Comparison of ENCODE assay signal across 24 mouse cellular contexts in genomic region chr8:81578951-81579350, GRCm38 (mm10).
"Had no signal": no experiment of that assay in that cellular context is flagged by ENCODE, and none has a peak within 500 bp of the region (broad histone marks: within the 10 kb centered on the region; RNA-seq: fewer than 3 reads in every experiment).

No protein-coding gene starts in this region.

- H3K27ac ChIP-seq: kidney, embryonic 15.5 days; left cerebral cortex, adult 2 months; limb, embryonic 15.5 days; liver, embryonic 14.5 days; neural tube, embryonic 12.5 days; neural tube, embryonic 15.5 days; stomach, embryonic 15.5 days had no signal

- ATAC-seq: liver, postnatal 0 days had no signal

- H3K4me2 ChIP-seq: kidney, embryonic 15.5 days; limb, embryonic 15.5 days; liver, embryonic 11.5 days; midbrain, embryonic 11.5 days; neural tube, embryonic 12.5 days; neural tube, embryonic 15.5 days; stomach, embryonic 15.5 days had no signal

- H3K4me3 ChIP-seq: kidney, embryonic 15.5 days; left cerebral cortex, adult 2 months; limb, embryonic 15.5 days; neural tube, embryonic 12.5 days; neural tube, embryonic 15.5 days; stomach, embryonic 15.5 days had no signal

- H3K27me3 ChIP-seq: kidney, embryonic 15.5 days; limb, embryonic 15.5 days; neural tube, embryonic 12.5 days; neural tube, embryonic 15.5 days; stomach, embryonic 15.5 days had no signal

- H3K9me3 ChIP-seq: kidney, embryonic 15.5 days; limb, embryonic 15.5 days; neural tube, embryonic 12.5 days; neural tube, embryonic 15.5 days; stomach, embryonic 15.5 days had no signal

- H3K36me3 ChIP-seq: kidney, embryonic 15.5 days; limb, embryonic 15.5 days; neural tube, embryonic 12.5 days; neural tube, embryonic 15.5 days; stomach, embryonic 15.5 days had no signal

- DNase-seq: kidney, adult 11 months; kidney, adult 8-10 months; kidney, postnatal 10 days; kidney, postnatal 36 days; layer of hippocampus, postnatal 36 days; left cerebral cortex, postnatal 4 days; liver, postnatal 0 days; lung, postnatal 14 days; lung, postnatal 4 days; midbrain, embryonic 14.5 days; right cerebral cortex, postnatal 25 days; spleen, adult 18-20 months; thymus, adult 2 months; thymus, postnatal 14 days; thymus, postnatal 4 days had no signal

- H3K4me1 ChIP-seq: kidney, embryonic 15.5 days; neural tube, embryonic 12.5 days; neural tube, embryonic 15.5 days; stomach, embryonic 15.5 days had no signal

- H3K9ac ChIP-seq: kidney, embryonic 15.5 days; limb, embryonic 15.5 days; liver, embryonic 14.5 days; liver, postnatal 0 days; neural tube, embryonic 12.5 days; neural tube, embryonic 15.5 days; stomach, embryonic 15.5 days had no signal
